Mouse (Mus musculus): ENCODE results near the gene Tekt4. TPM values are rescaled to one million over a fixed set of nuclear protein-coding genes. Genes with fewer than 3 reads are reported as not detected.

Tekt4 gene
- polyA plus RNA-seq, 1 experiment from 2014 or later, result 0.81 TPM

DNA sequence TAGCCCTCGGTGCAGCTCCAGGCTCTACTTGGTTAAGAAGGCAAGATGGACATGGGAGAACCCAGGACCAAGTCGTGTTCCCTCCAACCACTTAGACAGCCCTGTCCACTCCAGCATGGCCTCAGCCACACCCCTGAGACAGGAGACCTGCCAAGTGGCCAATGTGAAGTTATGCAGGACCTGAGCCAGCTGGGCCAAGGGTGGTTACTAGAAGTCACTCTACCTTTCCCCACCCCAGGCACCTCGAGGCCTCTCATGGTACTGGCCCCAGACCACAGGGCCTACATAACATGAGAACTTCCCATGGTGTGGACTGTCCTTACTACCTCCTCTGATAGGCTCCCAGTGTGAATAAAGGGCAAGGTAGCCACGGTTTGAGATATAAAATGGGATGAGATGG, 40.2 kb upstream of the Tekt4 start:
- peak; percentile 35; the same call in 1 of the 2 replicates for ATAC-seq (replicated peaks; ENCODE audit: extremely low read depth, insufficient read depth, low FRiP score)
- Histone ChIP-seq H3K9ac (ENCODE audit: low read length) (no peak overlapping the region), H3K36me3 (ENCODE audit: control insufficient read depth, insufficient read depth) (no peaks in the 10 kb centered on the region), H3K27me3 (ENCODE audit: control insufficient read depth, insufficient read depth, low read length) (no peaks in the 10 kb centered on the region), H3K27ac (ENCODE audit: low read length) (no peak overlapping the region; the same call in 1 of the 2 replicates), H3K4me3 (ENCODE audit: low read length) (no peak overlapping the region), H3K9me3 (replicated peaks; ENCODE audit: control insufficient read depth, low read length) (no peaks in the 10 kb centered on the region; the same call in 1 of the 2 replicates), H3K4me1 (ENCODE audit: control insufficient read depth, insufficient read depth, low read length) (peaks cover 63% of the 10 kb centered on the region), H3K4me2 (ENCODE audit: low read depth, low read length) (no peak overlapping the region)
- 44% methylated on average over 4 of the region's 4 CpGs for WGBS

DNA sequence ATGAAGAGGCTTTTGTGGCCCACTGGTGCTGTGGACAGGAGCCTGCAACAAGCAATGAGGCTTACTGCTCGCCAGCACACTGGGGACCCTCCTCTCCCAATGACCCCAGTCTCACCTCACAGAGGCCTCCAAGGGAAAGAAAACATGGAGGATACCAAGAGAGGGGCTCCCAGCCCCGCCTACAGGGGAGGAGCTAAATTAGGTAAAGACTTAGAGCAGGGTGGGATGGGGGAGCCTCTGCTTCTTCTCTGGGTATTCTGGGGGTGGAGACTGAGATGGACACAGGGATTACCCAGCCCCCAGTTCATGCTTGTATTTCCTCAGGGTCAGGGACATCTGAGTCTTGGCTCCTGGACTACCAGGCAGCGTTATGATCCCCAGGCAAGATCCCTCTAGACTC, 39.5 kb upstream of the Tekt4 start:
- H3K27me3 ChIP-seq (ENCODE audit: control insufficient read depth, insufficient read depth, low read length), result no peaks in the 10 kb centered on the region
- H3K27ac ChIP-seq (ENCODE audit: low read length), result peak overlapping the region; percentile 31
- no peaks in the 10 kb centered on the region; the same call in 1 of the 2 replicates for H3K9me3 ChIP-seq (replicated peaks; ENCODE audit: control insufficient read depth, low read length)
- peak overlapping the region; percentile 38; the same call in 1 of the 2 replicates for H3K9ac ChIP-seq (ENCODE audit: low read length)
- H3K36me3 ChIP-seq (ENCODE audit: control insufficient read depth, insufficient read depth), result no peaks in the 10 kb centered on the region
- ATAC-seq (replicated peaks; ENCODE audit: extremely low read depth, insufficient read depth, low FRiP score), result no peak
- 50% methylated on average over 3 of the region's 3 CpGs for WGBS
- H3K4me3 ChIP-seq (ENCODE audit: low read length), result no peak overlapping the region
- no peak overlapping the region for H3K4me2 ChIP-seq (ENCODE audit: low read depth, low read length)
- H3K4me1 ChIP-seq (ENCODE audit: control insufficient read depth, insufficient read depth, low read length), result peaks cover 57% of the 10 kb centered on the region

GRCm38 (mm10) chr17:25415421-25415913, 38.9 kb upstream of the Tekt4 start:
- no peak overlapping the region for H3K4me2 ChIP-seq (ENCODE audit: low read depth, low read length)
- peak overlapping the region; percentile 38; the same call in 1 of the 2 replicates for H3K9ac ChIP-seq (ENCODE audit: low read length)

DNA sequence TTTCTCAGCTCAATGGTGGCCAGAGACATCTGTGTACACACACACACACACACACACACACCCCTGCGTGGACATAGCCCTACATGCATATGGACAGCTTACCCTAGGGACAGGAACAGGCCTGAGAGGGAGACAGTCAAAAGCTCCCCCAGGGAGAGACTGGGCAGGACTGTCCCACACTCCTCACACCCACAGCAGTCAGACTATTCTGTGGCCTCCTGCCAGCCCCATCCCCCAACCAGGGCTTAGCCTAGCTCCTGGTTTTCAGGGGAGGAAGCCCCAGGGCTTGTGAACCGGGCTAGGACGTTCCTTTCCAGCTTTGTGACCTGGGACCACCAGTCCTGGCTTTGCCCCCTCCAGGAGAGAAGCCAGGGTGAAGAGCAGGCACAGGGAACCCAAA, 38.2 kb upstream of the Tekt4 start:
- Histone ChIP-seq H3K4me2 (ENCODE audit: low read depth, low read length) (no peak overlapping the region), H3K27ac (ENCODE audit: low read length) (peak overlapping the region; percentile 29; the same call in 1 of the 2 replicates), H3K4me1 (ENCODE audit: control insufficient read depth, insufficient read depth, low read length) (peaks cover 44% of the 10 kb centered on the region), H3K9ac (ENCODE audit: low read length) (0 out of 2 replicates have a peak overlapping the region, but pooled peaks have one; percentile 9), H3K9me3 (replicated peaks; ENCODE audit: control insufficient read depth, low read length) (no peaks in the 10 kb centered on the region; the same call in 1 of the 2 replicates), H3K4me3 (ENCODE audit: low read length) (no peak overlapping the region), H3K27me3 (ENCODE audit: control insufficient read depth, insufficient read depth, low read length) (no peaks in the 10 kb centered on the region), H3K36me3 (ENCODE audit: control insufficient read depth, insufficient read depth) (no peaks in the 10 kb centered on the region)
- 0 out of 2 replicates have a peak, but pooled peaks have one; percentile 30 for ATAC-seq (replicated peaks; ENCODE audit: extremely low read depth, insufficient read depth, low FRiP score)
- 12% methylated on average over 3 of the region's 3 CpGs for WGBS

More at GRCm38 (mm10) chr17:25415421-25415913, 38.9 kb upstream of the Tekt4 start:
- Histone ChIP-seq H3K4me3 (ENCODE audit: low read length) (no peak overlapping the region), H3K4me1 (ENCODE audit: control insufficient read depth, insufficient read depth, low read length) (peaks cover 52% of the 10 kb centered on the region), H3K36me3 (ENCODE audit: control insufficient read depth, insufficient read depth) (no peaks in the 10 kb centered on the region), H3K9me3 (replicated peaks; ENCODE audit: control insufficient read depth, low read length) (no peaks in the 10 kb centered on the region; the same call in 1 of the 2 replicates), H3K27ac (ENCODE audit: low read length) (peak overlapping the region; percentile 29), H3K27me3 (ENCODE audit: control insufficient read depth, insufficient read depth, low read length) (no peaks in the 10 kb centered on the region)
- WGBS, result 21% methylated on average over 5 of the region's 6 CpGs
- 0 out of 2 replicates have a peak, but pooled peaks have one; percentile 30 for ATAC-seq (replicated peaks; ENCODE audit: extremely low read depth, insufficient read depth, low FRiP score)

- Histone ChIP-seq H3K4me3 (ENCODE audit: low read length) (no peak overlapping the region), H3K27me3 (ENCODE audit: control insufficient read depth, insufficient read depth, low read length) (no peaks in the 10 kb centered on the region), H3K4me1 (ENCODE audit: control insufficient read depth, insufficient read depth, low read length) (peaks cover 41% of the 10 kb centered on the region), H3K36me3 (ENCODE audit: control insufficient read depth, insufficient read depth) (no peaks in the 10 kb centered on the region), H3K9ac (ENCODE audit: low read length) (no peak overlapping the region), H3K27ac (ENCODE audit: low read length) (no peak overlapping the region), H3K9me3 (replicated peaks; ENCODE audit: control insufficient read depth, low read length) (no peaks in the 10 kb centered on the region), H3K4me2 (ENCODE audit: low read depth, low read length) (no peak overlapping the region)
- 54% methylated on average over 6 of the region's 6 CpGs for WGBS
- no peak for ATAC-seq (replicated peaks; ENCODE audit: extremely low read depth, insufficient read depth, low FRiP score)
Measured at GRCm38 (mm10) chr17:25417990-25418389, 36.4 kb upstream of the Tekt4 start.

GRCm38 (mm10) chr17:25418926-25419325, 35.5 kb upstream of the Tekt4 start:
- H3K4me3 ChIP-seq (ENCODE audit: low read length), result no peak overlapping the region
- WGBS, result 51% methylated on average over 9 of the region's 9 CpGs
- H3K4me1 ChIP-seq (ENCODE audit: control insufficient read depth, insufficient read depth, low read length), result peaks cover 39% of the 10 kb centered on the region
- no peak overlapping the region for H3K27ac ChIP-seq (ENCODE audit: low read length)
- no peaks in the 10 kb centered on the region for H3K36me3 ChIP-seq (ENCODE audit: control insufficient read depth, insufficient read depth)
- H3K9ac ChIP-seq (ENCODE audit: low read length), result no peak overlapping the region
- no peak overlapping the region for H3K4me2 ChIP-seq (ENCODE audit: low read depth, low read length)
- no peaks in the 10 kb centered on the region for H3K27me3 ChIP-seq (ENCODE audit: control insufficient read depth, insufficient read depth, low read length)
- H3K9me3 ChIP-seq (replicated peaks; ENCODE audit: control insufficient read depth, low read length), result no peaks in the 10 kb centered on the region
- ATAC-seq (replicated peaks; ENCODE audit: extremely low read depth, insufficient read depth, low FRiP score), result no peak

GRCm38 (mm10) chr17:25420998-25421397, 33.4 kb upstream of the Tekt4 start:
- Histone ChIP-seq H3K27ac (ENCODE audit: low read length) (no peak overlapping the region), H3K27me3 (ENCODE audit: control insufficient read depth, insufficient read depth, low read length) (no peaks in the 10 kb centered on the region), H3K9ac (ENCODE audit: low read length) (no peak overlapping the region), H3K9me3 (replicated peaks; ENCODE audit: control insufficient read depth, low read length) (no peaks in the 10 kb centered on the region), H3K4me1 (ENCODE audit: control insufficient read depth, insufficient read depth, low read length) (peaks cover 26% of the 10 kb centered on the region), H3K4me2 (ENCODE audit: low read depth, low read length) (no peak overlapping the region), H3K36me3 (ENCODE audit: control insufficient read depth, insufficient read depth) (no peaks in the 10 kb centered on the region), H3K4me3 (ENCODE audit: low read length) (no peak overlapping the region)
- no peak for ATAC-seq (replicated peaks; ENCODE audit: extremely low read depth, insufficient read depth, low FRiP score)
- WGBS, result 80% methylated on average over 3 of the region's 3 CpGs

DNA sequence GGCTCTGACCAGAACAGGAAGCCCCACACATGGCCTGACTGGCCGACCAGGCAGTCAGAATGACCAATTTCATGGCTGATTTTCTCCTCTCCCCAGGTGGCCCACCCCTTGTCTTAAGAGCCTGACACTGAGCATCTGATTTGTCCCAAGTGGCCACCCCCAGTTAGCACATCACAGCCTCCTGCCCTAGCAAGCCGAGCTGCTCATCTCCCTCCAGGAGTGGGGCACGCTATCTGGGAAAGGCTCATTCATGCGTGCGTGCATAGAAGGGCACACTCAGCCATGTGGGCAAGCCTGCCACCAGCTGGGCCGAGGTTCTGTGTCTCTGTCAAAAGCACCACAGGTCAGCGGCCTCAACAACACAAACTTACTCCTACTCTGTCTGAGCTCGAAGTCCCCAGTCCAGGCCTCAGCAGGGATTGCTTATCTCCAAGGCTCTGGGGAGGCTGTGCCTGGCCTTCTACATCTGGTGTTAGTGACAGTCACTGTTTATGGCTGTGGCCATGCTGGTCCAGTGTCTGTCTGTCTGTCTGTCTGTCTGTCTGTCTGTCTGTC, 29.8 kb upstream of the Tekt4 start:
- Histone ChIP-seq H3K4me3 (ENCODE audit: low read length) (no peak overlapping the region), H3K4me2 (ENCODE audit: low read depth, low read length) (no peak overlapping the region), H3K27me3 (ENCODE audit: control insufficient read depth, insufficient read depth, low read length) (no peaks in the 10 kb centered on the region), H3K4me1 (ENCODE audit: control insufficient read depth, insufficient read depth, low read length) (peaks cover 28% of the 10 kb centered on the region), H3K27ac (ENCODE audit: low read length) (no peak overlapping the region), H3K9me3 (replicated peaks; ENCODE audit: control insufficient read depth, low read length) (no peaks in the 10 kb centered on the region), H3K36me3 (ENCODE audit: control insufficient read depth, insufficient read depth) (no peaks in the 10 kb centered on the region), H3K9ac (ENCODE audit: low read length) (no peak overlapping the region)
- WGBS, result 48% methylated on average over 8 of the region's 8 CpGs
- ATAC-seq (replicated peaks; ENCODE audit: extremely low read depth, insufficient read depth, low FRiP score), result no peak

DNA sequence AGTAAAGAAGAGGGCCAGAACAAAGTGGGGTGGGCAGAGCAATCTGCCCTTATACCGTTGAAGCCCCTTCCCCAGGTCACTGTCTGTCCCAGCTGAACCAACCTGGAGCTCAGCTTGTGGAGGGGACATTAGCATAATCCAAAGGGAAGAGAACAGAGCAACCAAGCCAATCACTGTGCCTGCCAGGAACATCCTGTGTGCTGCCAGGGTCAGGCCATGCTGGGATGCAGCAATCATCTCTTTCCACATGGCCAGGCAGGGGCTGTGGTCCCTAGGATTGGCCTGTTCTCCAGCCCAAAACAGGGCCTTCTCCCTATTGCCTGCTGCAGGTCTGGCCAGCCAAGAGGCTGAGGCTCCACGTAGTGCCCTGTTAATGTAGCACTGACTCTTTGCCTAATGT, 28.4 kb upstream of the Tekt4 start:
- no peak overlapping the region for H3K4me2 ChIP-seq (ENCODE audit: low read depth, low read length)
- H3K9me3 ChIP-seq (replicated peaks; ENCODE audit: control insufficient read depth, low read length), result no peaks in the 10 kb centered on the region
- WGBS, result 74% methylated on average over 2 of the region's 2 CpGs
- no peak overlapping the region for H3K27ac ChIP-seq (ENCODE audit: low read length)
- no peak overlapping the region for H3K4me3 ChIP-seq (ENCODE audit: low read length)
- no peak overlapping the region for H3K9ac ChIP-seq (ENCODE audit: low read length)
- H3K27me3 ChIP-seq (ENCODE audit: control insufficient read depth, insufficient read depth, low read length), result peaks cover 8% of the 10 kb centered on the region
- no peaks in the 10 kb centered on the region for H3K36me3 ChIP-seq (ENCODE audit: control insufficient read depth, insufficient read depth)
- ATAC-seq (replicated peaks; ENCODE audit: extremely low read depth, insufficient read depth, low FRiP score), result no peak
- H3K4me1 ChIP-seq (ENCODE audit: control insufficient read depth, insufficient read depth, low read length), result peaks cover 42% of the 10 kb centered on the region
